Mouse (Mus musculus): ENCODE data around the gene Braf. TPM values are rescaled to one million over a fixed set of nuclear protein-coding genes. Genes with fewer than 3 reads are reported as not detected.

Gene Braf
- total RNA-seq, 2 experiments from 2014 or later: 36.6 to 41.1 TPM

DNA sequence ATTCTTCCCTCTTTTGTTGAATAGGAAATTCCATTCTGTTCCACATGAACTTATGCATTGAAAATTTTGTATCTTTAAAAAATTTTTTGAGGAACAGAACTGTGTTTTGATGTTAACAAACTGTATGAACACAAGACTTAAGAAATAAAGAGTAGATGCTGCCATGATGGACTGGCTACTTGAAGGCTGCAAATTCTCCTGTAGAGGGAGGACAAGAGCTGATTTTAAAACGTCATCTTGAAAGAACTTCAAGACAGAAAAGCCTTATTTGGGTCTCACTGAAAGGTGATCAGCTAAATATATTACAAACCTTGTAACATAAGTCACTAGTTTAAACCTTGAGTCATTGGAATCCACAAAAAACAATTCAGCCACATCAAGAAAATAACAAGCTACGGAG lies 115.1 kb downstream of the Braf start:
- DNase-seq (ENCODE audit: low spot score in 2 of 2): no peak

DNA sequence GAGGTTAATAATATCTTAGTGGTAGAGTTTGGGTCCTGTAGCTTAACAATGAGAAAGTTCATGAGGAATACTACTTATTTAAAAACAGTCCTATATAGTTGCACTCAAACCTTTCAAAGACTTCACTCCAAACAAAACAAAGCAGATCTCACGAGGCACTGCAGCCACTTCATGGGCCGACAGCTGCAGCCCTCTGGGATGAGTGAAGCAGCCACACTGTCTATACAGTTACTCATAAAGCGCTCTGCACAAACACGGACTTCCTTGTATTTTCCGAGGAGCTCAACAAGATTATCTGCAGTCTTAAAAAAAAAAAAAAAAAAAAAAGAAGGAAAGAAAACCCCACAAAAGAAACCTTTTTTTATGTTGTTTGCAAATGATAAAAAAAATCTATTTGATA lies 117.9 kb downstream of the Braf start:
- no peak for DNase-seq (ENCODE audit: low spot score in 2 of 2)

DNA sequence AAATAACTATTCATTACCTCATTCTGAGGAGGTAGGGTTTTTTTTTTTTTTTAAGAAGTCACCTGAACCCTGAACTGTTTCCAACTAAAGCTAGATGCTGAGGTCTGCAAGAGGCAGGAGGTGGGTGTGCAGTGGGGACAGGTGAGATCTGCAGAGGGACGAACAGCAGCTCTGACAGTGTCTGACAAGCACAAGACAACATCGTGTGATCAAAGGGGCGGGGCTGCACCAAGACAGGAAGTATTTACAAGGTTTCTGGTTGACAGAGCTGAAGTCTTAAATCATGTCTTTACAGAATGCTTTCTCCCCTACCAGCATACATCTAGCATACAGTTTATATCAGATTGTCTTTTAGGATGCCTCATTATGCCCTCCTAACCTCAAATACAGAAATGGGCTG lies 118.4 kb downstream of the Braf start:
- DNase-seq (ENCODE audit: low spot score in 2 of 2): no peak

DNA sequence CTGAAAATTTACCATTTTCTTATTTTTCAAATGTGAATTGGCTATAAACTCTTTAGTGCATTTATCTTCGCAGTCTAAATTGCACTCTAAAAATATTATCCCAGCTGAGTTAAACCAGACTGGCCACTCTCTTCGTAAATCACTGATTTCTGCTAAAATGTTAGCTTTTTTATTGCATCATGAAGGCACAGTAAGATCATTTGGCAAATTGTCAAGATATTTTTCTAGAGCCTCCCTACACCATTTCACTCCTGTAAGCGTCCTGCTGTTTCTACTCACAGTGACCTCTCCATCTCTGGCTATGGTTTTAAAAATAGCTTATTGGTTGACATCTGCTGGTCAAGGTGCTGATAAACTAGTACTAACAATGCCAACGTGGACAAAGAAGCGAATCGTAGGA lies 119.2 kb downstream of the Braf start:
- DNase-seq (ENCODE audit: low spot score in 2 of 2): no peak

DNA sequence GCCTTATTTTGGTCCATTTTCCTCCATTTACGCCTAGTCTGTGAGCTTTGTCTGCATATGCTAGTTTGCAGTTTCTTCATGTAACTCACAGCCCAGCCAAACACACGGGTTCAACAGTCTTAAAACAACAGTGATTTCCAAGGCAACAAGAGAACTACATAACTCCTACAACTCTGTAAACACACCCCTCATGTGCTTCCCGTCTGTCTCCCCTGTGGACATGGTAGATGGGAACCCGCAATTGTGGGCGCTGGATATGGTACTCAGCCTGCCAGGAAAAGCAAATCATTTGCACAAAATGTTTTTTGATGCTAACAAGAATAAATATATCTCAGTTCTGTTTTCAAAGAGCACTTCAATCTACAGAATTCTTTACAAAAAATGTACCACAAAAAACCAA lies 120.7 kb downstream of the Braf start:
- no peak for DNase-seq (ENCODE audit: low spot score in 2 of 2)

DNA sequence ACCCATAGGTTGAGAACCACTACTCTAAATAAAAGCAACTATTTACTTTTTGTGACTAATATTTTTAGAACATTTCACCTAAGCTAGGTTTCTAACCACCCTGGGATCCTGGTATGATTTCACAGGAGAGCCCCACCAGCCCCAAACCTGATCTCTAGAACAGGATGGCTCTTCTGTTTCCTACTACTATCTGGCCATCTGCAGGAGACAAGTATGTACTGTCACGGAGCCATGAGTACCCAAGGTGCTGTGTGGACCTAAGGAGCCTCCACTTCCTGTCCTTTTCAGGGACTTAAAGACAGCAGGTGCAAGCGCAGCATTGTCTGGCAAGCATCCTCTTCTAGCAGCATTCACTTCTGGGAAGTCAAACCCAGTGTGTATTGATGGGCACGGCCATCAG lies 123.4 kb downstream of the Braf start:
- DNase-seq (ENCODE audit: low spot score in 2 of 2): no peak

DNA sequence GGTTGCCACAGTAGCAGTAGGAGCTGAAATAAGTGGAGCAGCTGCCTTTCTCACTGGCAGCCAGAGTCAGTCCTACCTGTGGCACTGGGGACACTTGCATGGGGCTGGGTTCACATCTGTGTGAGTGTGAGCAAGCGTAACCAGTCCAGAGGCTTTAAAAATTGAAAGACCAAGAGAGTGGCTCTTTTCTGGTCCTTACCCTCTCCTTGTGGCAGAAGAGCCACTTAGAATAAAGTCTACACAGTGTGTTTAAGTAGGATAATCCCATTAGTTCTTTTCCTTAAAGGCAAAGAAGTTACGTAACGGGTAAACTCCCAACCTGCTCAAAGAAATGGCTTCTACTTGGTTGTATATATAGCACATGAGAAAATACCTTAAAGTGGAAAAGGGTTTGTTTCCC lies 124.4 kb downstream of the Braf start:
- no peak for DNase-seq (ENCODE audit: low spot score in 2 of 2)

DNA sequence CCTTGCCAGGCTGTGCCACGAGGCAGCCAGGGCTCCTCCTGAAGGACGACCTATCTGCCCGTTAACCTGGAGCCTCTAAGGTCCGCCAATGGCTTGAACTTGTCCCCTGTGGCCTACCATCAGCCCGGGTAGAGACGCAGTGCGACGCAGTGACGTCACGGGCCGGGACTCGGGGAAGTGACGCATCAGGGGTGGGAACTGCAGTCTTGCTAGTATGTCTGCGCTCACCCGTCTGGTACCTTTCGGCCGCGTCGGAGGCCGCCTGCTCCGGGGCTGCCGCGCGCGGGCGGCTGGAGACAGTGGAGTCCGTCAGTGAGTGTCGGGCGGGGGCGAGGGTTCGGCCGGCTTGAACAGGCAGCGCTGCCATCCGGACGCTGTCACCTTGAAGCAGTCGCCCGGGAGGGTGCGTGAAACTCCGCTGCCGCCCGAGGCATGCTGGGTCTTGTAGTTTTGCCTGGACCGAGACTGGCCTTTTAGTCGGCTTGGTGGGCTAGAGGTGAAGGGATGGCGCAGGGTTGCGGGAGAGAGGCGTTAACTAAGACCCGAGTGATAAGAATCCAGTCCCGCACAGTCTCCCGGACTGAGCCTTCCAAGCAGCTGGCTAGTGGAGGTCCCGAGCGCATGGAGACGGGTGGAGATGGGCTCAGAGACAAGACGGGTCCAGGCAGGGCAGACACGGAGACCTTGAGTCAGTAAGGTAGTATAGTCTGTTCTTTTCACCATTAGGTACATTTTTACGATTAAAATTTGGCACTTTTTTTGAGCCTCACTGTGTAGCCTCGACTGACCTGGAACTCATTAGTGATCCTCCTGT lies 132.7 kb downstream of the Braf start, which contains the start of gene Ndufb2:
Gene Ndufb2 (plus strand): TSS at position 174 of the 814 bp plus-strand sequence.
- DNase-seq (ENCODE audit: low spot score in 2 of 2): peak; percentile 90 to 93

DNA sequence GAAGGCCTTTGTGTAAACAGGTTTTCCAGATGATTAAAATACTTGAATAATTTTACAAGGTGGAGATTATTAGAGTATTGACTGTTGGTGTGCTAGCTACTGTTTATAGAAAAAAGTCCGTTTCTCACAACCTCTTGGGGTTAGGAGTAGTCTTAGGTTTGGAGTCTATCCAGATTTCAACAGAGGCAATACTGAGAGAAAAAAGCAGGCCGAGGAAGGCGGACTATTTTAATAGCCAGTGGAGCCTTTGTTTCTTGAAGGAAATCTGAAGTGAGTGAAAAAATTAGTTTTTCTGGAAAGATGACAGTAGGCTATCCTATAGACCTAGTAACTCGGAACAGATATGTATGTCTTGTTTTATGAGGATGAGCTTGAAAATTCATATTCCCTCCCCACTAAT lies 133.8 kb downstream of the Braf start:
- DNase-seq (ENCODE audit: low spot score in 2 of 2): no peak

DNA sequence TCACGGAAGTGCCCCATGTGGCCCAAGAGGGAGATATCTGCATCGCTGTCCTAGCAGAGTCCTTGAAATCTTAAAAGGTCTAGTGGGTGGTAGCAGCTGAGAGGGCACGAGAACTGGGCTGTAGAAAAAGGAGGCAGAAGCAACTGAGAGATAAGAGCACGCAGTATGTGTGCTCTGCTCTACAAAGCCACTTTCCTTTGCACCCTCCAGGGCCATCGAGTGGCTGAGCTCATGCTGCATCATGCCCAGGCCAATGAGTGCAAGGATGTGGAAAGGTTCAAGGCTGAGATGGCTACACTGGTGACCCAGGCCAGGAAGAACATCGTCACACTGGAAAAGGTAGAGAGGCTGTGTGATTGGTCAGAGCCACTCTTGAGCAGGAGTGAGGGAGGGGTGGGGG lies 139.7 kb downstream of the Braf start, which contains the start of gene Gm42420:
Gene Gm42420 (plus strand): TSS at position 237 of the 400 bp plus-strand sequence.
- no peak for DNase-seq (ENCODE audit: low spot score in 2 of 2)

DNA sequence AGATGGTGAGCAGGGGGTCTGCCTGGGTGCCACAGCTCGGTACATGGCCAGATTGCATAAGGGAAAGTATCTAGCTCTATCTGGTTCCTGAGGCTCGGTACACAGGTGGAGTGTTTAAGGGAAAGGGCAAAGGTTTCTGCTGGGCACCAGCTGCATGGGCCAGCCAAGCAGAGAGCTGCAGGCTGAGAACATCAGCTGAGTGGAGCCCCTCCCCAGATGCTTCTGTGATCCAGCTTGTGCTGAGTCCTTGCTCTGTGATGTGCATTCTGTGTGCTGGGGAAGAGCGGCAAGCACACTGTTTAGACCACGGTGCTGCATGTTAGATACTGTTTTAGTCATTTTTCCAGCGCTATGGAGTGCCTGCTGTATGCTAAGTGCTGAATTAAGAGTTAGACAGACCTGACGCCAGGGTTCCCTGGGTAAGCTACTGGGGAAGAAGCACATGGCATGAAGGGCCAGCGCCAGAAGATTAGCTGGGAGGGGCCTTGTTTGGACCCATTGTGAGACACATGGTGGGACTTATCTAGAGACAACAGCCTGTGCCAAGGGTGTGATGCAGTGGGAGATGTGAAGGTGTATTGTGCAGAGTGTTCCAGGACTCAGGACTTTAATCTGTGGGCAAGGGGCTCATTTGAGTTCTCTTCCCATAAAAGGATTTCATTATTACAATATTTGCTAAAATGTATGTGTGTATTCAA lies 144.0 kb downstream of the Braf start:
- DNase-seq (ENCODE audit: low spot score in 2 of 2): no peak

DNA sequence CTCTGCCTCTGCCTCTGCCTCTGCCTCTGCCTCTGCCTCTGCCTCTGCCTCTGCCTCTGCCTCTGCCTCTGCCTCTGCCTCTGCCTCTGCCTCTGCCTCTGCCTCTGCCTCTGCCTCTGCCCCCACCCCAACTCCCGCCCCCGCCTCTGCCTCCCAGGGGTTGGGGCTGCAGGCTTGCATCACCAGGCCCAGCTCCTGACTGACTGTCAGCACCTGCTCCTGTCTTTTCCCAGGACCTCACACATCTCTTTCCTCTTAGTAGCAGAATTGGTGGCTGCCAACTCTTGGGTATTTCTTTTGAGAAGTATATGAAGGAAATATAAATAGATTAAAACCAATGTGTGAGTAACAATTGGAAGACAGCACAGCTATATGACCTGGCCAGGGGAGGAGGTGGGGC lies 144.7 kb downstream of the Braf start:
- no peak for DNase-seq (ENCODE audit: low spot score in 2 of 2)

DNA sequence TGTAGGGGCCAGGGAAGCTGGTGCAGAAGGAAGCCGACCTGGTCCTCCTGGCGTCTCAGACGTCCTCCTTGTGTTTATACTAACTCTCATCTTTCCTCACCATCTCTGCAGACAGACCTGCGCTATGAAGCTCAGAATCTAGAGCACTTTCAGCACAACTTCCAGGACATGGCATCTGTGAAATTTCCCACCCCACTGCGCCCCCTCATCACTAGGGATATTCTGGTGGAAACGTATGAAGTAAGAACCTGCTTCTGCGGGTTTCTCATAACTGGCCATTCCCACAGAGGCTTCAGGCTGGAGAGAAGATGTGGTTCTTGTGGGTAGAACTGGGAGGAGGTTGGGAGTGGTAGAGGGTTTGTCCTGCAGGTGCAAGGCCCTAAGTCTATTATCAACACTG lies 145.7 kb downstream of the Braf start:
- no peak for DNase-seq (ENCODE audit: low spot score in 2 of 2)

DNA sequence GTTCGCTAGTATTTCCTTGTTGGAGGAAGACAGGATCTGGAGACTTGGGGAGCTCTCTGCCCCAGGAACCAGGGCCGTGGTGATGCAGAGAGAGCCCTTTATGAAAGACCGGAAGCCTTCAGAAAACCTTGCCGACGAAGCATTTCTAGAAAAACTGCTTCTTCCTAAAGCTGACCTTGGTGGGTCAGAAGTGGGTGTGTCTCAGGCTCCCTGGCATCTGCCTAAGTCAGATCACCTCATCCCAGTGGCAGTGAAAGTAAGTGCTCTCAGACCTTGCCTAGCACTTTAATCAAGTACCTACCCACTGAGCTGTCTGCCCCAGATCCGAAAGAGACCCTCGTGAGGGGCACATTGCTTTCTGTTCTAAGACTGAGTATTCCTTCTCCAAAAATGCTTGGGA lies 150.3 kb downstream of the Braf start:
- DNase-seq (ENCODE audit: low spot score in 2 of 2): no peak

DNA sequence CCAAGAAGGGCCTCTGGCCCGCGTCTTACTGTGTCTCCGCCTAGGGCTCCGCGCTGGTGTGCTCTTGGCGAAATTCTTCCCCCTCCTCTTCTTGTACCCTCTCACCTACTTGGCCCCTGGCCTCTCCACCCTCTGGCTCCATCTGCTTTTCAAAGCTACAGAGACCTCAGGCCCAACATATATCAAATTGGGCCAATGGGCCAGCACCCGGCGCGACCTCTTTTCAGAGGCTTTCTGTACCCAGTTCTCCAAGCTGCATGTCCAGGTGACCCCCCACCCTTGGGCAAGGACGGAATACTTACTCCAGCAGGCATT lies 150.8 kb downstream of the Braf start:
- DNase-seq (ENCODE audit: low spot score in 2 of 2): no peak

DNA sequence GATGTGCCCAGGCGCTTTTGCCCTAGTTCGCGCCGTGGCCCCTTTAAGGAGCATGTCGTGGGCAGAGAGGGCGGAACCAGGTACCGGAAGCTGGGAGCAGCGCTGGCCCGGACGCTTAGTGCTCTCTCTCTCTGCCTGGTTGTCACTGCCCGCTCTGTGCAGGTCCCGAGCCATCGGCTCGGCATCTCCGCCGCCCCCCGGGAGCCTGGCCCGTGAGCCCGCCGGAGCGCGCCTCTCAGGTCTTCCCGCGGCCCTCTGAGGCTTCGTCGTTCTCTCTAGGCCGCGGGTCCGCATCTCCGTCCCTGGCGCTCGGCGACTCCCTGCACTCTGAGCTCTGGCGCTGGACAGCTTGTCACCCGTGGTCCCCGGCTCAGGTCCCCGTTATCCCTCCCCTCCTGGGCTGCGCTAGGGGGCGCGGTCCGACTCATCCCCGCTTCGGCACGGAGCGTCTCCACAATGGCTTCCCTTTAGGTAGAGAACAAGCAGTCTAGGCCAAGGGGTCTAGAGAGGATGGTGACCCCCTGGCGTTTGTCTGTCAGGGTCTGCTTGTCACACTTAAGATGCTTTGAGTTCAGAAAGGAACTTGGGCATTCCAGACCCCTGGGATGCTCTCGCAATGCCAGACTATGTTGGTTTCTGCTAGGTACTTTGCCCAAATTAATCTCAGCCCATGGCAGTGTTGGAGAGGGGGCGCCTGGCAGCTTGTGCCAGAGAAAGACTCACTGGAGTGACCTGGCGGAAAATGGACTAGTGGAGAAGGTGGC lies 151.3 kb downstream of the Braf start, which contains the start of gene Adck2:
Gene Adck2 (plus strand): TSS at position 83 of the 764 bp plus-strand sequence.
- peak; percentile 73 to 74 for DNase-seq (ENCODE audit: low spot score in 2 of 2)

DNA sequence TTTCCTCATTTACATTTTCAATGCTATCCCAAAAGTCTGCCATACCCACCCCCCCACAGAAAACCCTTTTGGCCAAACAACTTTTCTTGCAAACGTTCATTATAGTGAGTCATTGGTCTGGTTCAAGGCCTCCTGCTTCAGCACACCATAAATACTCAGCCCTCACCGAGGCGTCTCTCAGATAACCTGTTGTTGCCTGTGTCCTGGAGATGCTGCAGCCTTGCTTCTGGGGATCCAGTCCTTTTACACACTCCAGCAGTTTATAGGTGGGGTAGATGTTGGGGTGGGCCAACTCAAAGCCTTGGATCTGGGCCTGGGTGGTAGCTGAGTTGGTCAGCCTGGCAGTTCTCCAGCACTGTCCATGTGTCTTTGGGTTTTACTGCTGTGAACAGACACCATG lies 154.8 kb downstream of the Braf start:
- peak in 1 of 2 experiments; percentile 26 for DNase-seq (ENCODE audit: low spot score in 2 of 2)

DNA sequence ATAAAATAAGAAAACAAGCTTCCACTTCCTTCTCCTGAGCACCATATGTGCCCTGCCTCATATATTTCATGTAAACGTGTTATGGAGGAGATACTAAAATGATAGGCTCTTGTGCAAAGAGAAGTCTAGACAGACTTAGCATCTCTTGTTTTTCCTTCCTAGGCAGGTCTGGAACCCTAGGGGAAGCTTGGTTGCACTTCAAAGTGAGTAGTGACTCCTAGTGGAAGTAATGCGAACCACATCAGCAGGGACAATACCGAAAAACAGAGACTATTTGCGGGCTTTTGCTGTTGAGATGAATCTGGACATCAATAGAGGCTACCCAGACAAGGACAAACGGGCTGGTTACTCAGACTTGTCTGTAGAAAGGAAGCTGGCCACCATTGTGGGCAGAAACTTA lies 157.7 kb downstream of the Braf start:
- DNase-seq (ENCODE audit: low spot score in 2 of 2): no peak

DNA sequence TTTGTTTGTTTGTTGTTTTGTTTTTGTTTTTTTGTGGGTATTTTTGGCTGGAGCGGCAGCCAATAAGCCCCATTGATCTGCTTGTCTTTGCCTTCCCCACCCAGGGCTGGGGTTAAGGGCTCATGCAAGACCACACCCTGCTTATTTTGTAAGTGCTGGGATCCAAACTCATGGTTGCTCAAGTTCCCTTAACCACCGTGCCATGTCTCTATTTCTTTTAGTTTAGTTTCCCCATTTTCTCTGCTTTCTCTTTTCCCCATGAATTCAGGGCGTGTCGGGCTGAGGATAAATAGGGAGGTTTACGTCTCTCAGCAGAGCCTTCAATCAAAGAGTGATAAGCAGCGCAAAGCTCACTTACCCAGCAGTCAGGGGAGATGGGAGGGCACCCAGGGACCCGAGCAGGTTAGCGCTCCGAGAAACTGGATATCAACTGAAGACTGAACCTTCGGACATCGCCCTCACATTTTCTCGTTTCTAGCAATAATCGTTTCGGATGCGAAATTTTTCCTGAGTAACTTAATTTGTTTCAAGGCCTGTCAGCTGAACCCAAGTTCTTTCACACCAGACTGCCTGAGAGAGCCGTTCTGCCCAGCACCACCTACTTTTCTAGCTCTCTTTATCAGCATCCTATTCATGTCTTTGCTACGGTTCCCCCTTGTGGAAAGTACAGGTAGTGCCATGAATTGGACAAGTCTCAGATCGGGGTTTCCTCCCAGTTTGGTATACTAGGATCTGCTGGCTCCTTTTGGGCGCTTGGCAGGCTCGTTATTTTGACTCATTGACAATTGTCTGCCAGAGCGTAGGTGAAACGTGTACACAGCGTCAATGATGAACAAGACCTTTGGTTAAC lies 162.9 kb downstream of the Braf start:
- DNase-seq (ENCODE audit: low spot score in 2 of 2): peak; percentile 65 to 72

DNA sequence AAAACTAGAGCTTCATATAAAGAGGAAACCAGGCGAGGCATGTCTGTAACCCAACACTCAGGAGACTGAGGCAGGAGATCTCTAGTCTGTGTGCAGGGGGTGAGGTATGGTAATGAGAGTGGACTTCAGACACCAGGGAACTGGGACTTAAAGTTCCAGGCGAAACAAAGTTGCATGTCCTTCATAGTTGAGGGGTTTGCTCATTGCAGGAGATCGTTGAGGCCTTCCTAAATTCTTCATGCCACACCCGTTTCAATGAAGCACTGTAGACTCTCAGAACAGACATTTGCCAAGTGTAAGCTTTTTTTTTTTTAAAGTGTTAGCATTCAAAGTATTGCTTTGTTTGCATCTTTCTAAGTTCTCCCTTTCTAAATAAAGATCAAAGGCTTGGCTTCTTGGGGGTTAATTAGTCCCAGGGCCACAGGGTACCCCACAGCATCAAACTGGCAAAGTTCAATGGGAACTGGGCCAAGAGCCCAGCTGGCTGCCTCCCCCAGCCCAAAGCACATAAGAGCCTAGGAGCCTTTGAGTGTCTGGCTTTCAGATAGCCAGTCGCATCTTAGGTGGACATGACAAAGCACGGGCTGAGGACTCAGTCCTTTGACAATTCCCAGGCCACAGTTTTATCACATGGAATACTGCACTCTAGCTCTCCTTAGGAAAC lies 165.9 kb downstream of the Braf start:
- DNase-seq (ENCODE audit: low spot score in 2 of 2): no peak

All from adrenal gland, adult 18-20 months (tissue).